Mouse (Mus musculus): ENCODE results near the gene Tmem131.

- TF ChIP-seq CTCF (IDR thresholded peaks at IDR 0.05; ENCODE audit: low read depth) (peak; percentile 90), EP300 (IDR thresholded peaks at IDR 0.05; ENCODE audit: low read depth) (no peak)
Observed at GRCm38 (mm10) chr1:36784365-36785134, 158.9 kb downstream of the Tmem131 start.
